ENCODE assay signal across 17 mouse cellular contexts in the genomic region with DNA sequence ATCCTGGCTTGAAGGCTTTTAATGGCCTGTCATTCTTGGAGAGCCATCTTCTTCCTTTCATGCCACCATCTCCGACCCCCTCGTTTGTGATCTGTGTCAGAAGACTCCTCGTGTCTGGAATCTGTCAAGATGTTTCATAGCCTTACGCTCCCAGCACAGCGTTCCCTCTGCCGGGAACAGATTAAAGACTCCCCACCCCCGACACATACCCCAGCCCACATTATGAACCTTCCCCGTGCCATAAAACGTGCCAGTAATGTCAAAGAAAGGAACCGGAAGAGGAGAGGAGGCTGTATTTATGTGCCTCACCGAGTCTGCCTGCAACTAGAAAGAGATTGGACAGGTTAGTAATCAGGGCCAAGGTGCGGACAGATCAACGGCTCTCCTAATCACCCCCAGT.
A peak's percentile ranks its signal among the peaks of the same experiment; 100 is the strongest.
DNase-seq lines count a peak whose midpoint lies in the region; ATAC-seq and TF ChIP-seq lines count a peak whose summit lies in the region.
"Had no signal": no experiment of that assay in that cellular context is flagged by ENCODE, and none has a peak within 500 bp of the region (broad histone marks: within the 10 kb centered on the region; RNA-seq: fewer than 3 reads in every experiment).

No protein-coding gene starts in this region.

- H3K4me2 ChIP-seq in heart, embryonic 12.5 days, result peak overlapping the region; percentile 62
- H3K4me2 ChIP-seq in liver, embryonic 11.5 days, result peak overlapping the region; percentile 1; the same call in 1 of the 2 replicates
- H3K4me2 ChIP-seq in liver, postnatal 0 days (ENCODE audit: low read depth, low read length), result no peak overlapping the region
- H3K4me2 ChIP-seq: hindbrain, embryonic 14.5 days; neural tube, embryonic 13.5 days had no signal

- no peaks in the 10 kb centered on the region for H3K9me3 ChIP-seq in heart, embryonic 12.5 days (replicated peaks)
- H3K9me3 ChIP-seq in liver, embryonic 11.5 days (ENCODE audit: control insufficient read depth, low read length), result no peaks in the 10 kb centered on the region
- H3K9me3 ChIP-seq in liver, postnatal 0 days (ENCODE audit: low read length), result no peaks in the 10 kb centered on the region
- H3K9me3 ChIP-seq in limb, embryonic 10.5 days (replicated peaks), result no peaks in the 10 kb centered on the region
- H3K9me3 ChIP-seq: neural tube, embryonic 13.5 days had no signal

- no peak for TF ChIP-seq CTCF in liver, postnatal 0 days (IDR thresholded peaks at IDR 0.05; ENCODE audit: low read depth)
- no peak for TF ChIP-seq CTCF in left cerebral cortex, adult 2 months (IDR thresholded peaks at IDR 0.05)

- ATAC-seq in heart, embryonic 12.5 days (ENCODE audit: insufficient number of reproducible peaks, low FRiP score), result no peak
- no peak for ATAC-seq in liver, embryonic 11.5 days (replicated peaks; ENCODE audit: low FRiP score)
- no peak for ATAC-seq in liver, postnatal 0 days
- ATAC-seq: forebrain, postnatal 0 days had no signal

- H3K4me3 ChIP-seq in heart, embryonic 12.5 days, result peak overlapping the region; percentile 26
- no peak overlapping the region for H3K4me3 ChIP-seq in liver, embryonic 11.5 days (ENCODE audit: low read depth, low read length)
- H3K4me3 ChIP-seq in liver, postnatal 0 days (ENCODE audit: low read depth, low read length), result no peak overlapping the region
- peak overlapping the region; percentile 33 for H3K4me3 ChIP-seq in limb, embryonic 10.5 days
- no peak overlapping the region for H3K4me3 ChIP-seq in left cerebral cortex, adult 2 months
- H3K4me3 ChIP-seq: erythroblast, embryonic 14.5 days; neural tube, embryonic 13.5 days had no signal

- peaks cover 10% of the 10 kb centered on the region; the same call in 1 of the 2 replicates for H3K4me1 ChIP-seq in heart, embryonic 12.5 days (replicated peaks)
- H3K4me1 ChIP-seq in liver, embryonic 11.5 days (replicated peaks; ENCODE audit: control insufficient read depth, insufficient read depth, low read length), result no peaks in the 10 kb centered on the region
- H3K4me1 ChIP-seq in liver, postnatal 0 days (ENCODE audit: insufficient read depth), result 0 out of 2 replicates have a peak, but pooled peaks cover 3% of the 10 kb centered on the region
- peaks cover 38% of the 10 kb centered on the region for H3K4me1 ChIP-seq in limb, embryonic 10.5 days

- intact Hi-C loops in left cerebral cortex, adult 2 months (cut with DNase I), result no loop called here

- no peaks in the 10 kb centered on the region for H3K27me3 ChIP-seq in heart, embryonic 12.5 days (replicated peaks)
- H3K27me3 ChIP-seq in liver, embryonic 11.5 days (replicated peaks; ENCODE audit: control insufficient read depth, insufficient read depth, low read length), result no peaks in the 10 kb centered on the region
- no peaks in the 10 kb centered on the region for H3K27me3 ChIP-seq in liver, postnatal 0 days (ENCODE audit: insufficient read depth, low read length)
- no peaks in the 10 kb centered on the region for H3K27me3 ChIP-seq in limb, embryonic 10.5 days (ENCODE audit: low read depth, poor library complexity, severe bottlenecking)
- H3K27me3 ChIP-seq: neural tube, embryonic 13.5 days had no signal

- 29% methylated on average over 13 of the region's 13 CpGs for WGBS in heart, embryonic 12.5 days
- WGBS in liver, embryonic 11.5 days, result 57% methylated on average over 13 of the region's 13 CpGs
- WGBS in liver, postnatal 0 days (ENCODE audit: insufficient replicate concordance), result 60% methylated on average over 13 of the region's 13 CpGs
- 16% methylated on average over 13 of the region's 13 CpGs for WGBS in limb, embryonic 10.5 days

- DNase-seq in heart, adult 9 months (ENCODE audit: low spot score in 2 of 2), result no peak
- DNase-seq in liver, embryonic 11.5 days (ENCODE audit: low spot score), result no peak
- no peak for DNase-seq in liver, postnatal 0 days
- DNase-seq in MN1 (ENCODE audit: low spot score), result peak; percentile 65
- DNase-seq in limb, embryonic 10.5 days (ENCODE audit: low spot score), result no peak
- DNase-seq in right cerebral cortex, postnatal 36 days (ENCODE audit: low spot score in 2 of 2), result no peak
- DNase-seq in left cerebral cortex, adult 2 months (ENCODE audit: extremely low spot score in 1 of 2, low spot score in 2 of 2), result no peak
- DNase-seq: adrenal gland, adult 2 months; cerebellum, adult 9-11 months; forebrain, postnatal 0 days; gastrocnemius, postnatal 25 days; kidney, postnatal 10 days; retina, postnatal 1 day had no signal

- no peaks in the 10 kb centered on the region for H3K36me3 ChIP-seq in heart, embryonic 12.5 days
- no peaks in the 10 kb centered on the region for H3K36me3 ChIP-seq in liver, embryonic 11.5 days (ENCODE audit: control insufficient read depth, insufficient read depth, low read length)
- no peaks in the 10 kb centered on the region for H3K36me3 ChIP-seq in liver, postnatal 0 days (replicated peaks; ENCODE audit: insufficient read depth, low read length)
- H3K36me3 ChIP-seq in limb, embryonic 10.5 days, result no peaks in the 10 kb centered on the region
- H3K36me3 ChIP-seq: neural tube, embryonic 13.5 days had no signal

- no peak overlapping the region for H3K9ac ChIP-seq in heart, embryonic 12.5 days
- H3K9ac ChIP-seq in liver, embryonic 11.5 days (ENCODE audit: low read depth, low read length), result no peak overlapping the region
- H3K9ac ChIP-seq in liver, postnatal 0 days (replicated peaks), result no peak overlapping the region
- H3K9ac ChIP-seq: forebrain, postnatal 0 days; hindbrain, embryonic 14.5 days; neural tube, embryonic 13.5 days had no signal

- no peak overlapping the region for H3K27ac ChIP-seq in heart, embryonic 12.5 days (ENCODE audit: poor library complexity, severe bottlenecking)
- H3K27ac ChIP-seq in liver, embryonic 11.5 days (ENCODE audit: low read depth, low read length), result no peak overlapping the region
- no peak overlapping the region for H3K27ac ChIP-seq in liver, postnatal 0 days (ENCODE audit: low read depth)
- H3K27ac ChIP-seq in limb, embryonic 10.5 days, result 0 out of 2 replicates have a peak overlapping the region, but pooled peaks have one; percentile 19
- H3K27ac ChIP-seq in left cerebral cortex, adult 2 months, result no peak overlapping the region
- H3K27ac ChIP-seq: hindbrain, embryonic 14.5 days; neural tube, embryonic 13.5 days had no signal

- TF ChIP-seq EP300 in liver, postnatal 0 days (IDR thresholded peaks at IDR 0.05; ENCODE audit: low read depth), result no peak

Comparison
In these comparisons a context has a peak if more than half of its experiments do, and no peak if none do; other contexts are left out.
1. H3K4me3 ChIP-seq: peak in heart, embryonic 12.5 days (single experiment) and limb, embryonic 10.5 days (single experiment); none in liver, embryonic 11.5 days (single experiment), liver, postnatal 0 days (single experiment) and left cerebral cortex, adult 2 months (single experiment).